In genomic region chr15:78898507-78899001, GRCm38 (mm10) we compare ENCODE assay signal across 9 mouse cellular contexts. TPM values are rescaled to one million over a fixed set of nuclear protein-coding genes. Genes with fewer than 3 reads are reported as not detected.
DNase-seq lines count a peak whose midpoint lies in the region; ATAC-seq and TF ChIP-seq lines count a peak whose summit lies in the region.
"Had no signal": no experiment of that assay in that cellular context is flagged by ENCODE, and none has a peak within 500 bp of the region (broad histone marks: within the 10 kb centered on the region; RNA-seq: fewer than 3 reads in every experiment).

No protein-coding gene starts in this region.

- H3K9me3 ChIP-seq in heart, embryonic 12.5 days (replicated peaks) = no peaks in the 10 kb centered on the region
- H3K9me3 ChIP-seq in neural tube, embryonic 12.5 days = no peaks in the 10 kb centered on the region
- no peaks in the 10 kb centered on the region for H3K9me3 ChIP-seq in liver, embryonic 14.5 days (ENCODE audit: control insufficient read depth, low read length)
- H3K9me3 ChIP-seq in midbrain, embryonic 14.5 days (ENCODE audit: control insufficient read depth, low read length) = no peaks in the 10 kb centered on the region
- H3K9me3 ChIP-seq: midbrain, embryonic 13.5 days had no signal

- no peak for DNase-seq in heart, adult 2 months
- DNase-seq in neural tube, embryonic 10.5 days (ENCODE audit: extremely low spot score, low spot score) = no peak
- DNase-seq in liver, embryonic 14.5 days (ENCODE audit: low read depth in 3 of 3, low spot score in 3 of 3) = no peak
- no peak for DNase-seq in embryo, embryonic 11 days
- DNase-seq in gastrocnemius, postnatal 4 days (ENCODE audit: low spot score in 2 of 2) = no peak
- no peak for DNase-seq in midbrain, embryonic 14.5 days

- peak overlapping the region; percentile 79 for H3K4me3 ChIP-seq in heart, embryonic 12.5 days
- no peak overlapping the region for H3K4me3 ChIP-seq in heart, adult 2 months
- no peak overlapping the region for H3K4me3 ChIP-seq in neural tube, embryonic 12.5 days
- peak overlapping the region; percentile 80 to 81 for H3K4me3 ChIP-seq in liver, embryonic 14.5 days (ENCODE audit: insufficient read depth in 1 of 2, low read depth in 2 of 2, low read length in 2 of 2)
- H3K4me3 ChIP-seq in midbrain, embryonic 14.5 days (replicated peaks; ENCODE audit: low read depth, low read length) = no peak overlapping the region

- H3K4me2 ChIP-seq in heart, embryonic 12.5 days = peak overlapping the region; percentile 80
- H3K4me2 ChIP-seq in neural tube, embryonic 12.5 days (replicated peaks) = peak overlapping the region; percentile 94; the same call in 1 of the 2 replicates
- peak overlapping the region; percentile 94 for H3K4me2 ChIP-seq in liver, embryonic 14.5 days (ENCODE audit: low read depth)
- H3K4me2 ChIP-seq in midbrain, embryonic 14.5 days (ENCODE audit: low read length) = no peak overlapping the region

- no peak for TF ChIP-seq EP300 in heart, adult 2 months (IDR thresholded peaks at IDR 0.05; ENCODE audit: insufficient read depth, low read depth, low read length)
- no peak for TF ChIP-seq EP300 in liver, embryonic 14.5 days (IDR thresholded peaks at IDR 0.05; ENCODE audit: low read depth)

- peaks cover 79% of the 10 kb centered on the region for H3K4me1 ChIP-seq in heart, embryonic 12.5 days (replicated peaks)
- peaks cover 4% of the 10 kb centered on the region for H3K4me1 ChIP-seq in heart, adult 2 months (ENCODE audit: control insufficient read depth, insufficient read depth, low read length)
- peaks cover 36% of the 10 kb centered on the region for H3K4me1 ChIP-seq in neural tube, embryonic 12.5 days
- H3K4me1 ChIP-seq in liver, embryonic 14.5 days (replicated peaks; ENCODE audit: control insufficient read depth in 2 of 2, insufficient read depth in 2 of 2, low read length in 1 of 2) = peaks cover 51 to 66% of the 10 kb centered on the region in 2 experiments
- H3K4me1 ChIP-seq in midbrain, embryonic 14.5 days (ENCODE audit: control insufficient read depth, insufficient read depth, low read length) = peaks cover 8% of the 10 kb centered on the region; the same call in 1 of the 2 replicates

- no peak for ATAC-seq in heart, embryonic 12.5 days (ENCODE audit: insufficient number of reproducible peaks, low FRiP score)
- ATAC-seq in neural tube, embryonic 12.5 days (ENCODE audit: low FRiP score, low read depth) = no peak
- ATAC-seq in liver, embryonic 14.5 days (ENCODE audit: insufficient read depth) = no peak
- ATAC-seq in midbrain, embryonic 14.5 days (ENCODE audit: low FRiP score, low TSS enrichment) = no peak
- ATAC-seq: midbrain, embryonic 13.5 days had no signal

- no peaks in the 10 kb centered on the region for H3K79me2 ChIP-seq in heart, adult 2 months (replicated peaks; ENCODE audit: control insufficient read depth, insufficient read depth, low read length)

- H3K27ac ChIP-seq in heart, embryonic 12.5 days (ENCODE audit: poor library complexity, severe bottlenecking) = peak overlapping the region; percentile 64
- H3K27ac ChIP-seq in heart, adult 2 months = no peak overlapping the region; the same call in 1 of the 2 replicates
- H3K27ac ChIP-seq in neural tube, embryonic 12.5 days = no peak overlapping the region
- peak overlapping the region; percentile 73 for H3K27ac ChIP-seq in liver, embryonic 14.5 days
- H3K27ac ChIP-seq in midbrain, embryonic 14.5 days (replicated peaks; ENCODE audit: low read depth, low read length) = no peak overlapping the region
- H3K27ac ChIP-seq: midbrain, embryonic 13.5 days had no signal

- peak overlapping the region; percentile 39 for H3K9ac ChIP-seq in heart, embryonic 12.5 days
- no peak overlapping the region for H3K9ac ChIP-seq in heart, adult 2 months (ENCODE audit: low read depth, low read length)
- H3K9ac ChIP-seq in neural tube, embryonic 12.5 days = no peak overlapping the region
- H3K9ac ChIP-seq in liver, embryonic 14.5 days (replicated peaks) = peak overlapping the region; percentile 77
- no peak overlapping the region for H3K9ac ChIP-seq in midbrain, embryonic 14.5 days (replicated peaks; ENCODE audit: low read length)

- no peak for TF ChIP-seq CTCF in heart, adult 2 months (IDR thresholded peaks at IDR 0.05)
- no peak for TF ChIP-seq CTCF in liver, embryonic 14.5 days (IDR thresholded peaks at IDR 0.05; ENCODE audit: low read depth)

- intact Hi-C loops in heart, adult 2 months (cut with DNase I) = no loop called here

- no peaks in the 10 kb centered on the region for H3K27me3 ChIP-seq in heart, embryonic 12.5 days (replicated peaks)
- no peaks in the 10 kb centered on the region for H3K27me3 ChIP-seq in heart, adult 2 months (ENCODE audit: control insufficient read depth, insufficient read depth, low read length)
- H3K27me3 ChIP-seq in neural tube, embryonic 12.5 days (replicated peaks) = peaks cover 22% of the 10 kb centered on the region
- no peaks in the 10 kb centered on the region for H3K27me3 ChIP-seq in liver, embryonic 14.5 days (ENCODE audit: control insufficient read depth, insufficient read depth, low read length)
- H3K27me3 ChIP-seq in midbrain, embryonic 14.5 days (ENCODE audit: control insufficient read depth, insufficient read depth, low read length) = peaks cover 11% of the 10 kb centered on the region; the same call in 1 of the 2 replicates

- TF ChIP-seq POLR2A in heart, adult 2 months (IDR thresholded peaks at IDR 0.05; ENCODE audit: insufficient read depth, low read depth, low read length) = no peak

- 41% methylated on average over 6 of the region's 6 CpGs for WGBS in heart, embryonic 12.5 days
- 64% methylated on average over 6 of the region's 6 CpGs for WGBS in heart, adult 2 months
- 58% methylated on average over 6 of the region's 6 CpGs for WGBS in neural tube, embryonic 12.5 days
- WGBS in liver, embryonic 14.5 days (ENCODE audit: insufficient replicate concordance) = 22% methylated on average over 6 of the region's 6 CpGs
- 58% methylated on average over 6 of the region's 6 CpGs for WGBS in midbrain, embryonic 14.5 days

- H3K36me3 ChIP-seq in heart, embryonic 12.5 days = peaks cover 37% of the 10 kb centered on the region
- H3K36me3 ChIP-seq in heart, adult 2 months (ENCODE audit: control insufficient read depth, insufficient read depth, low read length) = no peaks in the 10 kb centered on the region
- peaks cover 11% of the 10 kb centered on the region for H3K36me3 ChIP-seq in neural tube, embryonic 12.5 days
- no peaks in the 10 kb centered on the region for H3K36me3 ChIP-seq in liver, embryonic 14.5 days (replicated peaks; ENCODE audit: control insufficient read depth, insufficient read depth, low read depth)
- H3K36me3 ChIP-seq in midbrain, embryonic 14.5 days (ENCODE audit: control insufficient read depth, insufficient read depth, low read length) = peaks cover 10% of the 10 kb centered on the region

RNA-seq across cellular contexts. Expression of gene Gm49510, which starts 0.9 kb away (rescaled TPM):
- 0.15 and 0.47 TPM in 2 replicates for polyA plus RNA-seq in heart, embryonic 12.5 days (2016; fragmentation: Nextera tagmentation; extraction: Ambion mirVana)
- total RNA-seq in heart, adult 2 months (2021) = not detected
- polyA plus RNA-seq in heart, adult 2 months (2012; rRNA removed) = 0.04 TPM in 1 of 2 replicates, not detected in the other
- 0.28 and 0.32 TPM in 2 replicates for polyA plus RNA-seq in neural tube, embryonic 12.5 days (2016; fragmentation: Nextera tagmentation; extraction: Ambion mirVana)
- 0.03 and 0.17 TPM in 2 replicates for polyA plus RNA-seq in liver, embryonic 14.5 days (2012; rRNA removed)
- polyA plus RNA-seq in liver, embryonic 14.5 days (2014; fragmentation: Nextera tagmentation; extraction: Ambion mirVana) = 0.10 and 0.13 TPM in 2 replicates
- not detected for total RNA-seq in gastrocnemius, postnatal 4 days (2021)
- not detected in 2 replicates for polyA plus RNA-seq in midbrain, embryonic 14.5 days (2014; fragmentation: Nextera tagmentation; extraction: Ambion mirVana)

RNA-seq across cellular contexts. Expression of gene Sh3bp1, which starts 1.0 kb away (rescaled TPM):
- 26.2 and 26.8 TPM in 2 replicates for polyA plus RNA-seq in heart, embryonic 12.5 days (2016; fragmentation: Nextera tagmentation; extraction: Ambion mirVana)
- total RNA-seq in heart, adult 2 months (2021) = 1 to 10 TPM; 2.6 to 3.3 TPM
- polyA plus RNA-seq in heart, adult 2 months (2012; rRNA removed) = 12.6 and 19.2 TPM in 2 replicates
- polyA plus RNA-seq in neural tube, embryonic 12.5 days (2016; fragmentation: Nextera tagmentation; extraction: Ambion mirVana) = 9.6 and 10.0 TPM in 2 replicates
- 22.2 and 23.2 TPM in 2 replicates for polyA plus RNA-seq in liver, embryonic 14.5 days (2012; rRNA removed)
- polyA plus RNA-seq in liver, embryonic 14.5 days (2014; fragmentation: Nextera tagmentation; extraction: Ambion mirVana) = 13.3 and 15.3 TPM in 2 replicates
- 10 to 100 TPM; 14.6 to 16.4 TPM for total RNA-seq in gastrocnemius, postnatal 4 days (2021)
- 1.7 and 2.9 TPM in 2 replicates for polyA plus RNA-seq in midbrain, embryonic 14.5 days (2014; fragmentation: Nextera tagmentation; extraction: Ambion mirVana)

RNA-seq across cellular contexts. Expression of gene Pdxp, which starts 15.2 kb away (rescaled TPM):
- polyA plus RNA-seq in heart, embryonic 12.5 days (2016; fragmentation: Nextera tagmentation; extraction: Ambion mirVana) = 33.4 and 34.2 TPM in 2 replicates
- under 1 TPM; 0.81 to 0.86 TPM for total RNA-seq in heart, adult 2 months (2021)
- polyA plus RNA-seq in heart, adult 2 months (2012; rRNA removed) = 2.0 and 2.9 TPM in 2 replicates
- 44.6 and 47.1 TPM in 2 replicates for polyA plus RNA-seq in neural tube, embryonic 12.5 days (2016; fragmentation: Nextera tagmentation; extraction: Ambion mirVana)
- 9.3 and 9.7 TPM in 2 replicates for polyA plus RNA-seq in liver, embryonic 14.5 days (2012; rRNA removed)
- 6.4 and 7.8 TPM in 2 replicates for polyA plus RNA-seq in liver, embryonic 14.5 days (2014; fragmentation: Nextera tagmentation; extraction: Ambion mirVana)
- 10 to 100 TPM; 16.4 to 21.7 TPM for total RNA-seq in gastrocnemius, postnatal 4 days (2021)
- 111 and 147 TPM in 2 replicates for polyA plus RNA-seq in midbrain, embryonic 14.5 days (2014; fragmentation: Nextera tagmentation; extraction: Ambion mirVana)

RNA-seq across cellular contexts. Expression of gene Gga1, which starts 21.6 kb away (rescaled TPM):
- polyA plus RNA-seq in heart, embryonic 12.5 days (2016; fragmentation: Nextera tagmentation; extraction: Ambion mirVana) = 54.0 and 54.7 TPM in 2 replicates
- total RNA-seq in heart, adult 2 months (2021) = 10 to 100 TPM; 42.2 to 44.4 TPM
- polyA plus RNA-seq in heart, adult 2 months (2012; rRNA removed) = 44.7 and 52.7 TPM in 2 replicates
- 55.6 and 57.5 TPM in 2 replicates for polyA plus RNA-seq in neural tube, embryonic 12.5 days (2016; fragmentation: Nextera tagmentation; extraction: Ambion mirVana)
- polyA plus RNA-seq in liver, embryonic 14.5 days (2012; rRNA removed) = 16.6 and 19.1 TPM in 2 replicates
- 13.6 and 15.6 TPM in 2 replicates for polyA plus RNA-seq in liver, embryonic 14.5 days (2014; fragmentation: Nextera tagmentation; extraction: Ambion mirVana)
- total RNA-seq in gastrocnemius, postnatal 4 days (2021) = 10 to 100 TPM; 36.8 to 40.9 TPM
- polyA plus RNA-seq in midbrain, embryonic 14.5 days (2014; fragmentation: Nextera tagmentation; extraction: Ambion mirVana) = 37.3 and 42.0 TPM in 2 replicates

RNA-seq across cellular contexts. Expression of gene Lgals1, which starts 28.0 kb away (rescaled TPM):
- polyA plus RNA-seq in heart, embryonic 12.5 days (2016; fragmentation: Nextera tagmentation; extraction: Ambion mirVana) = 667 and 690 TPM in 2 replicates
- total RNA-seq in heart, adult 2 months (2021) = 100 to 1,000 TPM; 174 to 176 TPM
- polyA plus RNA-seq in heart, adult 2 months (2012; rRNA removed) = 425 and 497 TPM in 2 replicates
- 327 and 328 TPM in 2 replicates for polyA plus RNA-seq in neural tube, embryonic 12.5 days (2016; fragmentation: Nextera tagmentation; extraction: Ambion mirVana)
- polyA plus RNA-seq in liver, embryonic 14.5 days (2012; rRNA removed) = 447 and 459 TPM in 2 replicates
- polyA plus RNA-seq in liver, embryonic 14.5 days (2014; fragmentation: Nextera tagmentation; extraction: Ambion mirVana) = 641 and 675 TPM in 2 replicates
- total RNA-seq in gastrocnemius, postnatal 4 days (2021) = 1,000 to 10,000 TPM; 1,203 to 1,363 TPM
- 13.8 and 101 TPM in 2 replicates for polyA plus RNA-seq in midbrain, embryonic 14.5 days (2014; fragmentation: Nextera tagmentation; extraction: Ambion mirVana)

Comparison
In these comparisons a context has a peak if more than half of its experiments do, and no peak if none do; other contexts are left out.
1. H3K27ac ChIP-seq: peak in heart, embryonic 12.5 days (single experiment) and liver, embryonic 14.5 days (single experiment); none in heart, adult 2 months (single experiment), neural tube, embryonic 12.5 days (single experiment) and midbrain, embryonic 14.5 days (single experiment).
2. H3K4me3 ChIP-seq: peak in heart, embryonic 12.5 days (single experiment) and liver, embryonic 14.5 days (2 of 2); none in heart, adult 2 months (single experiment), neural tube, embryonic 12.5 days (single experiment) and midbrain, embryonic 14.5 days (single experiment).
3. H3K9ac ChIP-seq: peak in heart, embryonic 12.5 days (single experiment) and liver, embryonic 14.5 days (single experiment); none in heart, adult 2 months (single experiment), neural tube, embryonic 12.5 days (single experiment) and midbrain, embryonic 14.5 days (single experiment).